Mouse (Mus musculus): ENCODE data around the gene Mfsd6. TPM values are rescaled to one million over a fixed set of nuclear protein-coding genes. Genes with fewer than 3 reads are reported as not detected.

Gene Mfsd6
- polyA plus RNA-seq, 1 experiment = not detected

DNA sequence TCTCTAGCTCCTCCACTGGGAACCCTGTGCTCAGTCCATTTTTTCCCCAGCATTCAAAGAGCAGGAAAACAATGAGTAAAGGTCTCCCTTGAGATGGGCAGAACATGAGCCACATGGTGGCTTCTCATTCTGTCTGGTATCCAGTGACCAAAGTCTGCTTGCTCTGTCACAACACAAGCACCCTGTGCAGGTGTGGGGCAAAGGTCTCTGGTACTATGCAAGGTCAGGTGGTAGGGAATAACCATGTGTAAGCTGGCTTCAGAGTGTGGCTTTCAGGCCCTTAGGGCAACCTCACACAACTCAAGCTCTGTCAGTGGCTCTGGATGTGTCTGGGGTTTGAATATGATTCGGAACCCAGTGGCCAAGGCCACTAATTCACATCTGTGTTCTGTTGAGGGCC lies 22.7 kb upstream of the Mfsd6 start:
- no peak for TF ChIP-seq GATA1 (IDR thresholded peaks at IDR 0.05; ENCODE audit: low read length)
- TF ChIP-seq TAL1 (IDR thresholded peaks at IDR 0.05; ENCODE audit: low read length) = no peak
- Histone ChIP-seq H3K27me3 (ENCODE audit: control insufficient read depth) (no peaks in the 10 kb centered on the region), H3K4me3 (replicated peaks) (no peak overlapping the region), H3K9me3 (ENCODE audit: control insufficient read depth, low read length) (no peaks in the 10 kb centered on the region), H3K36me3 (ENCODE audit: control insufficient read depth) (no peaks in the 10 kb centered on the region), H3K4me1 (ENCODE audit: control insufficient read depth) (no peaks in the 10 kb centered on the region; the same call in 1 of the 2 replicates)

DNA sequence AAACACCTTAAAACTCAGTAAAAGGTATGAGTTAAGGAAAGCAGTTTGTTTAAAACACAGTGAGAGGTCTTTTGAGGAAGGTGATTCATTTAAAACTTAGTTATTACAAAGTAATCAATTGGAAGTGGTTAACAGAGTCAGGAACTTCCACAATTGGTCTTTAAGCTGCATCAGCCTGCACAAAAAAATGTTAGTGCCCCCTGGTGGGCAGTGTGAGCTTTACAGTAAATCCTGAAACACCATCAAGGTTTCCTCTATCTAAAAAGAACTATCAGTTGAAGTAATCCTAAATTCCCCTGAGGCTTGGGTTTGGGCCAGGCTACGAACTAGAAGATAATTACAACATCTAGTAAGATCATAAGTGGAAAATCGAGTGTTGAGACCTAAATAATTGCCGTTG lies 21.0 kb upstream of the Mfsd6 start:
- H3K27me3 ChIP-seq (ENCODE audit: control insufficient read depth) = no peaks in the 10 kb centered on the region
- no peaks in the 10 kb centered on the region for H3K9me3 ChIP-seq (ENCODE audit: control insufficient read depth, low read length)
- H3K36me3 ChIP-seq (ENCODE audit: control insufficient read depth) = no peaks in the 10 kb centered on the region
- TF ChIP-seq TAL1 (IDR thresholded peaks at IDR 0.05; ENCODE audit: low read length) = no peak
- no peak for TF ChIP-seq GATA1 (IDR thresholded peaks at IDR 0.05; ENCODE audit: low read length)
- H3K4me3 ChIP-seq (replicated peaks) = no peak overlapping the region
- H3K4me1 ChIP-seq (ENCODE audit: control insufficient read depth) = no peaks in the 10 kb centered on the region; the same call in 1 of the 2 replicates

DNA sequence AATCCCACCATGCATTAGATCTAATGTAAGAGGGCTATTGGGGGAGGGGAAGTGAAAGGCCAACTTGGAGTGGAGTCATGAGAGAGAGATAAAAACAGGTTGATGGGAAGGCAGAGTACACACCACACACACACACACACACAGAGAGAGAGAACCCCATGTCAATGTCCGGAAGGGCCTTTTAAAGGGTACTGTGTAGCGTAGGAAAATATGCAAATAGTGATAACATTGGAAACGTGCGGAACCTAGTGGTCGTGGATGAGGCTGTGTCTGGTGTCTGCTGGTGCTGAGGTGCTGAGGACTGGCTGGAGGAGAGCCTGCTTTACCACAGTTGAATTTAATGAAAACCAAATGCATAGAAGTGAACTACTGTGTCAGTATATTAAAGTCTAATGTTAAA lies 15.3 kb upstream of the Mfsd6 start:
- Histone ChIP-seq H3K36me3 (ENCODE audit: control insufficient read depth) (no peaks in the 10 kb centered on the region), H3K27me3 (ENCODE audit: control insufficient read depth) (no peaks in the 10 kb centered on the region), H3K4me3 (replicated peaks) (no peak overlapping the region), H3K9me3 (ENCODE audit: control insufficient read depth, low read length) (no peaks in the 10 kb centered on the region), H3K4me1 (ENCODE audit: control insufficient read depth) (no peaks in the 10 kb centered on the region)
- TF ChIP-seq GATA1 (IDR thresholded peaks at IDR 0.05; ENCODE audit: low read length) (no peak), TAL1 (IDR thresholded peaks at IDR 0.05; ENCODE audit: low read length) (no peak)

DNA sequence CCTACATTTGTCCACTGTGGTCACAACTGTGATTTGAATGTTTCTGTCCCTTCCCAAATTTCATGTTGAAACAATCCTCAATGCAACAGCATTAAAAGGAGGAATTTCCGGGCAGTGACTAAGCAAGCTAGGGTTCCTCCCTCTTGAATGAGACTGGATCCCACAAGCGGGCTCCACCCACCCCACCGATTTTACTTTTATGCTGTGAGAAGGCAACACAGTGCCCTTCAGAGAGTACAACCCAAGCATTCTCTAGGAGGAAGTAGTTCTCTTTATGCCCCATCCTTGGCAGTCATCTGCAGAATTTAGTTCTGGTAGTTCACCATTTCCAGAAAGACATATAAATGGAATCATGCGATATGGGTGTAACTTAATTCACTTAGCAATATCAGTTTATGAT lies 6.9 kb upstream of the Mfsd6 start:
- no peak overlapping the region for H3K4me3 ChIP-seq (replicated peaks)
- no peaks in the 10 kb centered on the region for H3K4me1 ChIP-seq (ENCODE audit: control insufficient read depth)
- no peaks in the 10 kb centered on the region for H3K36me3 ChIP-seq (ENCODE audit: control insufficient read depth)
- no peaks in the 10 kb centered on the region for H3K27me3 ChIP-seq (ENCODE audit: control insufficient read depth)
- no peaks in the 10 kb centered on the region for H3K9me3 ChIP-seq (ENCODE audit: control insufficient read depth, low read length)
- TF ChIP-seq TAL1 (IDR thresholded peaks at IDR 0.05; ENCODE audit: low read length) = no peak
- TF ChIP-seq GATA1 (IDR thresholded peaks at IDR 0.05; ENCODE audit: low read length) = no peak

DNA sequence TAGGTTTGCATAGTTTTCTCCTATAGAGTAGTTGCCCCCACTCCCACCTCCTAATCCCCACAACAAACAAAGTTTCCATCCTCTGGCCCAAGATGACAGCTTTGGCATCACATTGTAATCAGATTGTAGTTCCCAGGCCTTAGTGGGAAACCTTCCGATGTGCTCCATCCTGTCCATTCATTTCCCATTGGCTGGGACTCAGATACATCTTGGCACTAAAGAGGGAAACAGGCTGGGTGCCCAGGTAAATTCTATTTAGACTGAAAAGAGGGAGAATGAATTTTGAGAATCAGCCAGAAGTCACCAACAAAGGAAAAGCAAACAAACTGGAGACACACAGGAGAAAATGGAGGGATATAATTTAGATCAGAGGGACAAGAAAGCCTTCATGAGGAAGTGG lies 3.0 kb upstream of the Mfsd6 start:
- Histone ChIP-seq H3K4me1 (ENCODE audit: control insufficient read depth) (peaks cover 2% of the 10 kb centered on the region), H3K36me3 (ENCODE audit: control insufficient read depth) (no peaks in the 10 kb centered on the region), H3K9me3 (ENCODE audit: control insufficient read depth, low read length) (no peaks in the 10 kb centered on the region), H3K27me3 (ENCODE audit: control insufficient read depth) (peaks cover 35% of the 10 kb centered on the region), H3K4me3 (replicated peaks) (no peak overlapping the region)
- TF ChIP-seq GATA1 (IDR thresholded peaks at IDR 0.05; ENCODE audit: low read length) = no peak
- TF ChIP-seq TAL1 (IDR thresholded peaks at IDR 0.05; ENCODE audit: low read length) = no peak

DNA sequence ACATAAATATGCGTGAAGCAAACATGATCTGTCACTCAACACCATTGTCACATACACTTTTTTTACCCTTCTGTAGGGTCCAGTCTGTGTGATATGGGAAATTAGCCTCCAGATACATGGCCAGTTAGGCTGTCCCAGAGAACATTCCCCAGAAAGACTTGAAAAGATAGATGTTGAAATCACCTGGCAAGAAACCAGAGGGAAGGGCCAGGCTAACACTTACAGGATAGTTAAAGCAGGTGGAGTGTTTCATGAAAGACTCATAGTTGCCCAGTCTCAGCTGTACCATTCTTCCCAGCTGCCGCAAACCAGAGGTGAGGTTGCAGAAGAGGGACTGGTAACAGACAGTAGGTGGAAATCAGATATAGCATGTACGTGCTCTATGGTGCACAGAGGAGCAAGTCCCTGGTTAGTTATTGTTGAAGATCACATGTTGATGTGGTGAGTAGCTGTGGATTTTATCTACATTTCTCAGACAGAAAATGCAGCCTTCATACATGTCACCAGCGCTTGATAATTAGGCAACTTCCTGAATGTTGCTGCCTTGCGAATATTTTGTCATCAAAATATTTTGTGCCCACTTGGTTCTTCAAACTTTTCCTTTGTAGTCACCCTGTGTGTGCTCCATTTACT lies 1.7 kb upstream of the Mfsd6 start:
- no peak overlapping the region for H3K4me3 ChIP-seq (replicated peaks)
- TF ChIP-seq GATA1 (IDR thresholded peaks at IDR 0.05; ENCODE audit: low read length) = no peak
- TF ChIP-seq TAL1 (IDR thresholded peaks at IDR 0.05; ENCODE audit: low read length) = no peak
- H3K4me1 ChIP-seq (ENCODE audit: control insufficient read depth) = peaks cover 2% of the 10 kb centered on the region
- no peaks in the 10 kb centered on the region for H3K36me3 ChIP-seq (ENCODE audit: control insufficient read depth)
- peaks cover 38% of the 10 kb centered on the region for H3K27me3 ChIP-seq (ENCODE audit: control insufficient read depth)
- no peaks in the 10 kb centered on the region for H3K9me3 ChIP-seq (ENCODE audit: control insufficient read depth, low read length)

DNA sequence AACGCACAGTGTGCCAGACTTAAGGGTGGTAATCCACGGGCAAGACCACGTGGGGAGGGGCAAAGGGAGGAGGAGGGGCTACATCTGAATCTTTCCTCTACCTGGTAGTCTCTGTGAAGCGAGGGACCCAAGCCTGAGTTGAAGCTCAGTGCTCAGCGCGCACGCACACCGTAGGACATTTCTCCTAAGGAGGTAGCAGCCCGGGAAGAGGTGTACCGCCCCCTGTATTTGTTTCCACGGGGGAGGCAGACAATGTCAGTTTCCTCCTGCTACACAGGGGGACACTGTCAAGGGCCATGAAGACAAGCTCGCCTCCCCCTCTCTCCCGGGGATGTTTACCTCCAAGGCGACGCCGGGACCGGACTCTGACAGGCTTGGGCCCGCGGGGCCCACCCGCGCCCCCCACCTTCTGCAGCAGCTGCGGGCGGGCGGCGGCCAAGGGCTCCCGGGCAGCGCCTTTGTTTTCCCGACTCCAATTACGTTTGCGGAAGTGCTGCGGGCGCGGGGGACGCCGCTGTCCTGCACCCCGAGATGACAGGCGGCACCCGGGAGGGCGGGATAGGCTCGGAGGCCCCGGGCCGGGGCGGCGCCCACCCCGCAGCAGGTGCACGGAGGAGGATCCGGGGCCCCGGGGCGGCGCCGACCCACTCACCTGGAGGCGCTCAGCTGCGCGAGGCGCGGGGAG lies 749 bp downstream of the Mfsd6 start:
- Histone ChIP-seq H3K27me3 (ENCODE audit: control insufficient read depth) (peaks cover 38% of the 10 kb centered on the region), H3K9me3 (ENCODE audit: control insufficient read depth, low read length) (no peaks in the 10 kb centered on the region), H3K36me3 (ENCODE audit: control insufficient read depth) (no peaks in the 10 kb centered on the region), H3K4me1 (ENCODE audit: control insufficient read depth) (peaks cover 2% of the 10 kb centered on the region), H3K4me3 (replicated peaks) (peak overlapping the region; percentile 53)
- no peak for TF ChIP-seq GATA1 (IDR thresholded peaks at IDR 0.05; ENCODE audit: low read length)
- no peak for TF ChIP-seq TAL1 (IDR thresholded peaks at IDR 0.05; ENCODE audit: low read length)

DNA sequence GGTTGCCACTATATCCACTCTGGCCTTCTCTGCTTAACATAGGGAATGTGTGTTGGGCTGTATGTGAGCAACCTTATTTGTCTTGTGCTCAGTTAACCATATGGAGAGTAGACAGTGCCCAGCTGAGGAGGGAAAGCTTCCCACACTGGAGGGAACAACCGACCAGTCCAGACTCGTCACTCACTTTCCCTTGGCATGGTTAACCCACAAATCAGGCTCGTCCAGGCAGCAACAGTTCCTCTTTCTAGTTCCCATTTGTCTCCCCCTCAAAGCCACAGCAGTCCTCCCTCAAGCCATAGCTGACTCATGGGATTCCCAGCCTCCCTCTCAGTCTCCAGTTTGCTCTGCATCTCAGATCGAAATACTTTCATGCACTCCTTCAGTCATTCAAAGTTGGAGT lies 4.7 kb downstream of the Mfsd6 start:
- Histone ChIP-seq H3K9me3 (ENCODE audit: control insufficient read depth, low read length) (no peaks in the 10 kb centered on the region), H3K27me3 (ENCODE audit: control insufficient read depth) (peaks cover 23% of the 10 kb centered on the region), H3K4me3 (replicated peaks) (no peak overlapping the region), H3K4me1 (ENCODE audit: control insufficient read depth) (peaks cover 2% of the 10 kb centered on the region), H3K36me3 (ENCODE audit: control insufficient read depth) (no peaks in the 10 kb centered on the region)
- no peak for TF ChIP-seq TAL1 (IDR thresholded peaks at IDR 0.05; ENCODE audit: low read length)
- TF ChIP-seq GATA1 (IDR thresholded peaks at IDR 0.05; ENCODE audit: low read length) = no peak

DNA sequence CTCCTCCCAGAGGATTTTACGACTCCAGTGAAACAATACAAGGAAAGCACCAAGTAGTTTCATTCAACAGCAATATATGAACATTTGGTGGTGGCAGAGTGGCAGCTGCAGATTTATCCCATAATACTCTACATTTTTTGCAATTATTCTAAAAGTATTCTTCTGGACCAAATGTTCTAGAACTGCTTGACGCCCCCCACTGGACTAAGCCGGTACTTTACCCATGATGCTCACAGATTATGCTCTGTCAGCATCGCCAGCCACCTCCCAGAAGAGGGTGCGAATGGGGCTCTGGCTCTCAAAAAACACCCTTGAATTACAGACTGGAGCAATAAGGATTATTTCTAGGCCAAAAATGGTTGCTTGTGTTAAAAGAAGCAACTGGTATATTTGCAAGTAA lies 8.2 kb downstream of the Mfsd6 start:
- no peaks in the 10 kb centered on the region; the same call in 1 of the 2 replicates for H3K27me3 ChIP-seq (ENCODE audit: control insufficient read depth)
- no peak overlapping the region for H3K4me3 ChIP-seq (replicated peaks)
- no peaks in the 10 kb centered on the region for H3K4me1 ChIP-seq (ENCODE audit: control insufficient read depth)
- no peaks in the 10 kb centered on the region for H3K36me3 ChIP-seq (ENCODE audit: control insufficient read depth)
- TF ChIP-seq TAL1 (IDR thresholded peaks at IDR 0.05; ENCODE audit: low read length) (no peak), GATA1 (IDR thresholded peaks at IDR 0.05; ENCODE audit: low read length) (no peak)
- no peaks in the 10 kb centered on the region for H3K9me3 ChIP-seq (ENCODE audit: control insufficient read depth, low read length)

Measured in erythroblast, embryonic 14.5 days (primary cell).